Mouse (Mus musculus): ENCODE data around the gene Rubcnl. TPM values are rescaled to one million over a fixed set of nuclear protein-coding genes. Genes with fewer than 3 reads are reported as not detected.

Gene Rubcnl
- total and polyA plus RNA-seq, 3 experiments: 0.04 to 0.06 TPM; not detected in 1

- H3K79me2 ChIP-seq (ENCODE audit: control insufficient read depth, insufficient read depth, low read length, poor library complexity): no peaks in the 10 kb centered on the region
- H3K27ac ChIP-seq (ENCODE audit: control insufficient read depth, low read depth, low read length): no peak overlapping the region
- TF ChIP-seq GATA1 (IDR thresholded peaks at IDR 0.05; ENCODE audit: low read depth, low read length): no peak
- no peak for TF ChIP-seq TAL1 (IDR thresholded peaks at IDR 0.05; ENCODE audit: low read length)
- no peak for TF ChIP-seq GABPA (IDR thresholded peaks at IDR 0.05; ENCODE audit: low read depth, low read length)
- no peak for TF ChIP-seq POLR2AphosphoS5 (IDR thresholded peaks at IDR 0.05; ENCODE audit: borderline replicate concordance, low read depth, low read length)
- TF ChIP-seq KAT2A (conservative IDR thresholded peaks at IDR 0.05; ENCODE audit: low read depth, low read length): no peak
- TF ChIP-seq ELF1 (IDR thresholded peaks at IDR 0.05; ENCODE audit: low read depth, low read length): no peak
- TF ChIP-seq E2F4 (IDR thresholded peaks at IDR 0.05; ENCODE audit: borderline replicate concordance, low read depth, low read length): no peak
- TF ChIP-seq MAFK (IDR thresholded peaks at IDR 0.05; ENCODE audit: borderline replicate concordance, low read depth, low read length): no peak
- no peak for TF ChIP-seq MYC (IDR thresholded peaks at IDR 0.05; ENCODE audit: low read depth, low read length)
- TF ChIP-seq SMC3 (IDR thresholded peaks at IDR 0.05; ENCODE audit: low read depth, low read length): no peak
- TF ChIP-seq TBP (IDR thresholded peaks at IDR 0.05; ENCODE audit: low read depth, low read length): no peak
- no peak for TF ChIP-seq POLR2A (IDR thresholded peaks at IDR 0.05; ENCODE audit: control insufficient read depth in 1 of 2, insufficient read depth in 1 of 2, low read depth in 1 of 2, low read length in 2 of 2, poor library complexity in 1 of 2)
- no peak for TF ChIP-seq MAZ (IDR thresholded peaks at IDR 0.05; ENCODE audit: low read depth, low read length)
- no peak for TF ChIP-seq MXI1 (IDR thresholded peaks at IDR 0.05; ENCODE audit: low read depth, low read length)
- no peak for TF ChIP-seq EP300 (IDR thresholded peaks at IDR 0.05; ENCODE audit: low read depth in 1 of 2, low read length in 2 of 2)
- H3K9ac ChIP-seq (ENCODE audit: control insufficient read depth, low read depth, low read length, poor library complexity, severe bottlenecking): no peak overlapping the region
- H3K36me3 ChIP-seq (ENCODE audit: control insufficient read depth in 1 of 2, insufficient read depth in 2 of 2, low read length in 2 of 2): peaks cover 0 to 19% of the 10 kb centered on the region in 2 experiments; a peak in 2 of 4 replicates
- H3K9me3 ChIP-seq (replicated peaks; ENCODE audit: insufficient read depth, low read length): no peaks in the 10 kb centered on the region
- no peak for DNase-seq (ENCODE audit: low read depth, low spot score)
- H3K4me1 ChIP-seq (ENCODE audit: control insufficient read depth in 1 of 2, insufficient read depth in 2 of 2, low read length in 2 of 2): peaks cover 4 to 27% of the 10 kb centered on the region in 2 experiments
- no peaks in the 10 kb centered on the region for H3K27me3 ChIP-seq (ENCODE audit: control insufficient read depth in 1 of 2, insufficient read depth in 2 of 2, low read length in 2 of 2)
- no peak overlapping the region for H3K4me3 ChIP-seq (ENCODE audit: control insufficient read depth in 1 of 2, insufficient read depth in 1 of 2, low read depth in 2 of 2, low read length in 2 of 2)
These were observed 41.6 kb upstream of the Rubcnl start for GRCm38 (mm10) chr14:74974136-74974651.

- Histone ChIP-seq H3K4me1 (ENCODE audit: control insufficient read depth in 1 of 2, insufficient read depth in 2 of 2, low read length in 2 of 2) (peaks cover 4 to 26% of the 10 kb centered on the region in 2 experiments), H3K36me3 (ENCODE audit: control insufficient read depth in 1 of 2, insufficient read depth in 2 of 2, low read length in 2 of 2) (peaks cover 0 to 14% of the 10 kb centered on the region in 2 experiments; a peak in 2 of 4 replicates), H3K79me2 (ENCODE audit: control insufficient read depth, insufficient read depth, low read length, poor library complexity) (no peaks in the 10 kb centered on the region), H3K4me3 (ENCODE audit: control insufficient read depth in 1 of 2, insufficient read depth in 1 of 2, low read depth in 2 of 2, low read length in 2 of 2) (no peak overlapping the region), H3K9ac (ENCODE audit: control insufficient read depth, low read depth, low read length, poor library complexity, severe bottlenecking) (no peak overlapping the region), H3K27me3 (ENCODE audit: control insufficient read depth in 1 of 2, insufficient read depth in 2 of 2, low read length in 2 of 2) (no peaks in the 10 kb centered on the region), H3K9me3 (replicated peaks; ENCODE audit: insufficient read depth, low read length) (no peaks in the 10 kb centered on the region), H3K27ac (ENCODE audit: control insufficient read depth, low read depth, low read length) (no peak overlapping the region)
- TF ChIP-seq TAL1 (IDR thresholded peaks at IDR 0.05; ENCODE audit: low read length) (no peak), ELF1 (IDR thresholded peaks at IDR 0.05; ENCODE audit: low read depth, low read length) (0 out of 2 replicates have a peak, but pooled peaks have one; percentile 43), RCOR1 (IDR thresholded peaks at IDR 0.05; ENCODE audit: low read depth, low read length) (peak; percentile 29; the same call in 1 of the 2 replicates), MAX (IDR thresholded peaks at IDR 0.05; ENCODE audit: low read length) (0 out of 2 replicates have a peak, but pooled peaks have one; percentile 15), MYB (IDR thresholded peaks at IDR 0.05; ENCODE audit: low read depth, low read length) (no peak), UBTF (IDR thresholded peaks at IDR 0.05; ENCODE audit: borderline replicate concordance, insufficient read depth, low read depth, low read length) (no peak), MEF2A (IDR thresholded peaks at IDR 0.05; ENCODE audit: extremely low read depth, insufficient replicate concordance, low read depth, low read length, poor library complexity, severe bottlenecking) (no peak), ZMIZ1 (IDR thresholded peaks at IDR 0.05; ENCODE audit: low read depth, low read length) (no peak), KAT2A (conservative IDR thresholded peaks at IDR 0.05; ENCODE audit: low read depth, low read length) (no peak), BHLHE40 (IDR thresholded peaks at IDR 0.05; ENCODE audit: borderline replicate concordance, low read depth, low read length) (no peak), MAZ (IDR thresholded peaks at IDR 0.05; ENCODE audit: low read depth, low read length) (no peak), GATA1 (IDR thresholded peaks at IDR 0.05; ENCODE audit: low read depth, low read length) (peak; percentile 56; the same call in 1 of the 2 replicates), USF2 (IDR thresholded peaks at IDR 0.05; ENCODE audit: borderline replicate concordance in 1 of 2, insufficient read depth in 1 of 2, low read depth in 1 of 2, low read length in 2 of 2) (no peak), MYC (IDR thresholded peaks at IDR 0.05; ENCODE audit: low read depth, low read length) (0 out of 2 replicates have a peak, but pooled peaks have one; percentile 50)
- peak; percentile 46 for DNase-seq (ENCODE audit: low read depth, low spot score)
These were observed 38.9 kb upstream of the Rubcnl start for GRCm38 (mm10) chr14:74976972-74977371.

All from MEL (cell line).